Mouse (Mus musculus) liver, postnatal 0 days (tissue): ENCODE data around the gene Fam19a5.

Source experiments
- CTCF ChIP-seq: sonication (generic); IDR thresholded peaks from 2 replicates; pipeline ENCODE4 v1.5.1; 2016; ENCODE audit warnings: antibody characterized with exemption, low read depth
- EP300 ChIP-seq: IDR thresholded peaks from 2 replicates; pipeline ENCODE4 v1.6.1; 2016; ENCODE audit warnings: antibody characterized with exemption, low read depth, mild to moderate bottlenecking

GRCm38 (mm10) chr15:87637234-87637633 lies 93.1 kb downstream of the Fam19a5 start:
- TF ChIP-seq CTCF = no peak
- TF ChIP-seq EP300 = no peak
